Mouse (Mus musculus) c-Kit-positive CD71-positive TER-119-positive erythroid progenitor cells, embryonic 14.5 days (primary cell): ENCODE results near the gene 4933406M09Rik.
A peak's percentile ranks its signal among the peaks of the same experiment; 100 is the strongest.

Experiments used
- DNase-seq: peaks from one replicate; pipeline ENCODE4 v3.0.0-alpha.2; 2013; ENCODE audit warnings: low spot score

4933406M09Rik gene

GRCm38 (mm10) chr1:134433002-134433401, 47.3 kb downstream of the 4933406M09Rik start:
- DNase-seq: no peak

DNA sequence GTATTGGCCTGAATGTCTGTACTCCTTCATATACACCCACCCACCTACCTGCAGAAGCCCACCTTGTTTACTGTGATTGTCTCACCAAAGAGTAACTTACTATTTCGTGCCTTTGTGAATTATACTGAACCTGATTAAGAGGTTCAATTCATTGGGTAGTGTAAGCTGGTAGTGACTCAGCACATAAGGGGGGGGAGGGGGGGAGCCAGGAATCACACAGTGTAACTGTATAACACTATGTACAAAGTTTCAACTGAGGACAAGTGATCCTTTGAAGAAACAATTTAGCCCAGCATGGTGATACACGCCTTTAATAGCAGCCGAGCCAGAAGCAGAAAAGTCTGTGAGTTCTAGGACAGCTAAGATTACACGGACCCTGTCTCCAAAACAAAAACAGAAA, 47.7 kb downstream of the 4933406M09Rik start:
- no peak for DNase-seq

DNA sequence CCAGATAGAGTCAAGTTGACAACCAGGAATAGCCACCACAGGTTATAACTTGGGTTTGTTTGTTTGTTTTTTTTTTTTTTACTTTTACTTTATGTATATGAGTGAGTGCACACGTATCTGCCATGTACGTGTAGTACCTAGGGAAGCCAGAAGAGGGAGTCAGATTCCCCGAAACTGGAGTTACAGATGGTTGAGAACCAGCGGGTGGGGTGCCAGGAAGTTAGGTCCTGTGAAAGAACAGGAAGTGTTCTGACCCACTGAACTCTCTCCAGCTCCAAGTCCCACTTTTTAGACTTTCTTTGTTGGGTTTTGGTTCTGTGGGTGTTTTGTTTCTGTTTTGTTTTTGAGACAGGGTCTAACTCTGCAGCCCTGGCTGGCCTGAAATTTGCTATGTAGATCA, 49.7 kb downstream of the 4933406M09Rik start:
- DNase-seq: peak; percentile 72

- no peak for DNase-seq
These were observed 54.7 kb downstream of the 4933406M09Rik start for GRCm38 (mm10) chr1:134440437-134440836.
